Mouse (Mus musculus) limb, embryonic 13.5 days (tissue): Measurements from ENCODE around the gene Hrk. TPM values are rescaled to one million over a fixed set of nuclear protein-coding genes. Genes with fewer than 3 reads are reported as not detected.

Experiments
- ATAC-seq: fragments of 200-750 bp; cut with Nextera tagmentation; 2 replicates; pipeline ENCODE4 v1.8.0; 2017; ENCODE audit warnings: low read depth, moderate number of reproducible peaks, moderate TSS enrichment; ENCODE audit not compliant: low FRiP score
- H3K27ac ChIP-seq: fragments of 300-500 bp; sonication (generic); 2 replicates; pipeline ENCODE4 v1.5.1; 2015; ENCODE audit warnings: inconsistent platforms, mild to moderate bottlenecking, moderate library complexity
- H3K27me3 ChIP-seq: fragments of 300-500 bp; sonication (generic); 2 replicates; pipeline ENCODE4 v1.6.1; 2015; ENCODE audit warnings: mild to moderate bottlenecking, inconsistent platforms
- H3K36me3 ChIP-seq: fragments of 300-500 bp; sonication (generic); 2 replicates; pipeline ENCODE4 v1.6.1; 2015; ENCODE audit warnings: inconsistent platforms, mild to moderate bottlenecking, moderate library complexity
- H3K4me1 ChIP-seq: fragments of 300-500 bp; sonication (generic); 2 replicates; pipeline ENCODE4 v1.6.1; 2015; ENCODE audit warnings: inconsistent platforms
- H3K4me2 ChIP-seq: fragments of 300-500 bp; sonication (generic); replicated peaks from 2 replicates; pipeline ENCODE4 v1.6.1; 2015; ENCODE audit warnings: inconsistent platforms, mild to moderate bottlenecking, moderate library complexity
- H3K4me3 ChIP-seq: fragments of 300-500 bp; sonication (generic); 2 replicates; pipeline ENCODE4 v1.5.1; 2015; ENCODE audit warnings: moderate library complexity, mild to moderate bottlenecking, inconsistent platforms
- H3K9ac ChIP-seq: fragments of 300-500 bp; sonication (generic); 2 replicates; pipeline ENCODE4 v1.6.1; 2015; ENCODE audit warnings: mild to moderate bottlenecking, inconsistent platforms
- H3K9me3 ChIP-seq: fragments of 300-500 bp; sonication (generic); 2 replicates; pipeline ENCODE4 v1.6.1; 2016; ENCODE audit warnings: inconsistent platforms
- WGBS: fragments of 180-500 bp; shearing (Covaris S2); methylation state at CpG from one replicate; pipeline ENCODE4 v1.1.7; 2015; 5-methylcytosine and 5-hydroxymethylcytosine counted together
- polyA plus RNA-seq: library from polyadenylated mRNA; unstranded; fragments of >200 nt; fragmentation: Nextera tagmentation; extraction: Ambion mirVana; gene quantifications from 2 replicates; pipeline ENCODE4 v1.2.1, GENCODE M21; 2015

The Hrk gene
- polyA plus RNA-seq, 1 experiment from 2014 or later: 0.10 TPM

- Histone ChIP-seq H3K9ac (no peak overlapping the region), H3K27me3 (no peaks in the 10 kb centered on the region), H3K4me1 (peaks cover 22% of the 10 kb centered on the region; the same call in 1 of the 2 replicates), H3K27ac (no peak overlapping the region), H3K4me3 (no peak overlapping the region), H3K9me3 (no peaks in the 10 kb centered on the region), H3K36me3 (peaks cover 60% of the 10 kb centered on the region), H3K4me2 (no peak overlapping the region)
- 82% methylated on average over 12 of the region's 12 CpGs for WGBS
- ATAC-seq: no peak
These were observed 21.0 kb upstream of the Hrk start for GRCm38 (mm10) chr5:118143211-118144026.

- Histone ChIP-seq H3K4me2 (no peak overlapping the region), H3K36me3 (peaks cover 51% of the 10 kb centered on the region), H3K27ac (no peak overlapping the region), H3K27me3 (no peaks in the 10 kb centered on the region), H3K4me1 (peaks cover 27% of the 10 kb centered on the region; the same call in 1 of the 2 replicates), H3K9me3 (no peaks in the 10 kb centered on the region), H3K4me3 (no peak overlapping the region), H3K9ac (no peak overlapping the region)
- 90% methylated on average over 4 of the region's 4 CpGs for WGBS
- no peak for ATAC-seq
These were observed 20.1 kb upstream of the Hrk start for GRCm38 (mm10) chr5:118144327-118144726.

GRCm38 (mm10) chr5:118144770-118145169 is 19.7 kb upstream of the Hrk start:
- H3K4me2 ChIP-seq: no peak overlapping the region
- H3K36me3 ChIP-seq: peaks cover 47% of the 10 kb centered on the region
- 82% methylated on average over 6 of the region's 6 CpGs for WGBS

GRCm38 (mm10) chr5:118145458-118145857 is 19.0 kb upstream of the Hrk start:
- Histone ChIP-seq H3K9me3 (no peaks in the 10 kb centered on the region), H3K27ac (no peak overlapping the region), H3K4me2 (no peak overlapping the region), H3K27me3 (no peaks in the 10 kb centered on the region), H3K9ac (no peak overlapping the region), H3K4me3 (no peak overlapping the region), H3K36me3 (peaks cover 44% of the 10 kb centered on the region), H3K4me1 (peaks cover 22% of the 10 kb centered on the region; the same call in 1 of the 2 replicates)
- WGBS: 95% methylated on average over 3 of the region's 3 CpGs
- no peak for ATAC-seq

More at GRCm38 (mm10) chr5:118144770-118145169, 19.7 kb upstream of the Hrk start:
- Histone ChIP-seq H3K4me1 (peaks cover 26% of the 10 kb centered on the region; the same call in 1 of the 2 replicates), H3K4me3 (no peak overlapping the region), H3K9ac (no peak overlapping the region), H3K27me3 (no peaks in the 10 kb centered on the region), H3K27ac (no peak overlapping the region), H3K9me3 (no peaks in the 10 kb centered on the region)
- ATAC-seq: no peak

- no peak overlapping the region for H3K4me3 ChIP-seq
- peaks cover 43% of the 10 kb centered on the region for H3K36me3 ChIP-seq
- ATAC-seq: no peak
- no peak overlapping the region for H3K9ac ChIP-seq
- H3K4me2 ChIP-seq: no peak overlapping the region
- H3K27ac ChIP-seq: no peak overlapping the region
- peaks cover 22% of the 10 kb centered on the region; the same call in 1 of the 2 replicates for H3K4me1 ChIP-seq
- H3K9me3 ChIP-seq: no peaks in the 10 kb centered on the region
- WGBS: 76% methylated on average over 15 of the region's 15 CpGs
- H3K27me3 ChIP-seq: no peaks in the 10 kb centered on the region
These were observed 18.3 kb upstream of the Hrk start for GRCm38 (mm10) chr5:118145999-118146679.

GRCm38 (mm10) chr5:118147264-118147663 is 17.2 kb upstream of the Hrk start:
- Histone ChIP-seq H3K27me3 (no peaks in the 10 kb centered on the region), H3K9me3 (no peaks in the 10 kb centered on the region), H3K4me3 (no peak overlapping the region), H3K4me2 (no peak overlapping the region), H3K4me1 (peaks cover 22% of the 10 kb centered on the region; the same call in 1 of the 2 replicates), H3K27ac (no peak overlapping the region), H3K36me3 (peaks cover 43% of the 10 kb centered on the region), H3K9ac (no peak overlapping the region)
- ATAC-seq: no peak
- 85% methylated on average over 10 of the region's 10 CpGs for WGBS

GRCm38 (mm10) chr5:118149711-118150110 is 14.7 kb upstream of the Hrk start:
- peaks cover 47% of the 10 kb centered on the region for H3K36me3 ChIP-seq
- no peak overlapping the region for H3K4me2 ChIP-seq
- H3K27ac ChIP-seq: no peak overlapping the region
- H3K4me1 ChIP-seq: peaks cover 39% of the 10 kb centered on the region
- peak; percentile 66; the same call in 1 of the 2 replicates for ATAC-seq
- no peaks in the 10 kb centered on the region for H3K27me3 ChIP-seq
- H3K4me3 ChIP-seq: no peak overlapping the region
- no peaks in the 10 kb centered on the region for H3K9me3 ChIP-seq
- 76% methylated on average over 3 of the region's 3 CpGs for WGBS
- no peak overlapping the region for H3K9ac ChIP-seq

- Histone ChIP-seq H3K9me3 (no peaks in the 10 kb centered on the region), H3K4me3 (peak within 1 kb of the TSS; percentile 97), H3K27ac (no peak within 1 kb of the TSS), H3K4me1 (peaks cover 17% of the 10 kb centered on the region), H3K27me3 (0 out of 2 replicates have a peak, but pooled peaks cover 8% of the 10 kb centered on the region), H3K36me3 (peaks cover 33% of the 10 kb centered on the region), H3K4me2 (peak within 1 kb of the TSS; percentile 81), H3K9ac (peak within 1 kb of the TSS; percentile 95)
- peak; percentile 86 for ATAC-seq
- WGBS: under 1% methylated on average over 66 of the region's 67 CpGs
These were observed 9.4 kb upstream of the Hrk start, which contains the start of gene Fbxw8 for GRCm38 (mm10) chr5:118154839-118155564. Gene Fbxw8, minus strand, starts transcription at chr5:118155464.

GRCm38 (mm10) chr5:118155565-118155947 is 8.9 kb upstream of the Hrk start:
- H3K4me2 ChIP-seq: peak overlapping the region; percentile 81
- H3K36me3 ChIP-seq: peaks cover 28% of the 10 kb centered on the region
- WGBS: 24% methylated on average over 9 of the region's 9 CpGs
- H3K27ac ChIP-seq: no peak overlapping the region
- peaks cover 17% of the 10 kb centered on the region for H3K4me1 ChIP-seq
- peaks cover 14% of the 10 kb centered on the region for H3K27me3 ChIP-seq
- peak overlapping the region; percentile 95 for H3K9ac ChIP-seq
- ATAC-seq: no peak; the same call in 1 of the 2 replicates
- H3K4me3 ChIP-seq: peak overlapping the region; percentile 97
- no peaks in the 10 kb centered on the region for H3K9me3 ChIP-seq

GRCm38 (mm10) chr5:118156976-118157375 is 7.5 kb upstream of the Hrk start:
- WGBS: 55% methylated on average over 4 of the region's 4 CpGs

GRCm38 (mm10) chr5:118160691-118161090 is 3.8 kb upstream of the Hrk start:
- Histone ChIP-seq H3K4me3 (no peak overlapping the region), H3K9me3 (no peaks in the 10 kb centered on the region), H3K27me3 (peaks cover 61% of the 10 kb centered on the region), H3K27ac (no peak overlapping the region), H3K4me1 (no peaks in the 10 kb centered on the region), H3K4me2 (no peak overlapping the region), H3K9ac (no peak overlapping the region), H3K36me3 (no peaks in the 10 kb centered on the region)
- 49% methylated on average over 4 of the region's 4 CpGs for WGBS
- no peak for ATAC-seq

More at GRCm38 (mm10) chr5:118156976-118157375, 7.5 kb upstream of the Hrk start:
- ATAC-seq: no peak
- Histone ChIP-seq H3K4me1 (peaks cover 17% of the 10 kb centered on the region), H3K9me3 (no peaks in the 10 kb centered on the region), H3K9ac (no peak overlapping the region), H3K27me3 (peaks cover 28% of the 10 kb centered on the region), H3K27ac (no peak overlapping the region), H3K36me3 (peaks cover 15% of the 10 kb centered on the region), H3K4me3 (no peak overlapping the region), H3K4me2 (no peak overlapping the region)

GRCm38 (mm10) chr5:118165462-118165861 is 1.0 kb downstream of the Hrk start:
- H3K9me3 ChIP-seq: no peaks in the 10 kb centered on the region
- H3K4me2 ChIP-seq: no peak overlapping the region
- H3K27me3 ChIP-seq: peaks cover 94% of the 10 kb centered on the region
- no peak for ATAC-seq
- H3K36me3 ChIP-seq: no peaks in the 10 kb centered on the region
- H3K4me3 ChIP-seq: no peak overlapping the region
- no peak overlapping the region for H3K9ac ChIP-seq
- peaks cover 7% of the 10 kb centered on the region for H3K4me1 ChIP-seq
- no peak overlapping the region for H3K27ac ChIP-seq
